Mouse (Mus musculus) midbrain, embryonic 10.5 days (tissue): ENCODE measurements at regions not wholly inside any gene's neighbourhood (a gene's known extent, or its start where the extent isn't known, plus 50 kb on each side); places are given as distances from the start of the nearest gene placed in this dataset.
A peak's percentile ranks its signal among the peaks of the same experiment; 100 is the strongest.
"Not testable (repeated sequence)": the region's sequence is repeated elsewhere in the genome, so short reads cannot be mapped to it uniquely, and the experiment has no call there.

ENCODE experiments used
- DNase-seq: peaks from one replicate; pipeline ENCODE4 v3.0.0-alpha.2; 2017; ENCODE audit warnings: low spot score
- H3K27ac ChIP-seq: fragments of 300-500 bp; sonication (generic); replicated peaks from 2 replicates; pipeline ENCODE4 v1.5.1; 2016; ENCODE audit warnings: mild to moderate bottlenecking
- H3K27me3 ChIP-seq: fragments of 300-500 bp; sonication (generic); 2 replicates; pipeline ENCODE4 v1.6.1; 2016; ENCODE audit warnings: low read depth, mild to moderate bottlenecking; ENCODE audit not compliant: poor library complexity, severe bottlenecking
- H3K36me3 ChIP-seq: fragments of 300-500 bp; sonication (generic); 2 replicates; pipeline ENCODE4 v1.6.1; 2016; ENCODE audit warnings: mild to moderate bottlenecking, moderate library complexity
- H3K4me1 ChIP-seq: fragments of 300-500 bp; sonication (generic); 2 replicates; pipeline ENCODE4 v1.6.1; 2016
- H3K4me3 ChIP-seq: fragments of 300-500 bp; sonication (generic); 2 replicates; pipeline ENCODE4 v1.5.1; 2016; ENCODE audit warnings: mild to moderate bottlenecking, moderate library complexity
- H3K9me3 ChIP-seq: fragments of 300-500 bp; sonication (generic); replicated peaks from 2 replicates; pipeline ENCODE4 v1.6.1; 2016; ENCODE audit warnings: mild to moderate bottlenecking
- WGBS: fragments of 180-500 bp; shearing (Covaris S2); methylation state at CpG from one replicate; pipeline ENCODE4 v1.1.7; 2016; 5-methylcytosine and 5-hydroxymethylcytosine counted together

GRCm38 (mm10) chr3:31508471-31508870 lies 198.3 kb upstream of the Slc7a14 start:
- Histone ChIP-seq H3K36me3 (no peaks in the 10 kb centered on the region), H3K4me3 (no peak overlapping the region), H3K9me3 (peaks cover 3% of the 10 kb centered on the region; the same call in 1 of the 2 replicates), H3K27ac (no peak overlapping the region), H3K27me3 (no peaks in the 10 kb centered on the region), H3K4me1 (no peaks in the 10 kb centered on the region)
- 91% methylated on average over 4 of the region's 4 CpGs for WGBS
- DNase-seq: no peak

DNA sequence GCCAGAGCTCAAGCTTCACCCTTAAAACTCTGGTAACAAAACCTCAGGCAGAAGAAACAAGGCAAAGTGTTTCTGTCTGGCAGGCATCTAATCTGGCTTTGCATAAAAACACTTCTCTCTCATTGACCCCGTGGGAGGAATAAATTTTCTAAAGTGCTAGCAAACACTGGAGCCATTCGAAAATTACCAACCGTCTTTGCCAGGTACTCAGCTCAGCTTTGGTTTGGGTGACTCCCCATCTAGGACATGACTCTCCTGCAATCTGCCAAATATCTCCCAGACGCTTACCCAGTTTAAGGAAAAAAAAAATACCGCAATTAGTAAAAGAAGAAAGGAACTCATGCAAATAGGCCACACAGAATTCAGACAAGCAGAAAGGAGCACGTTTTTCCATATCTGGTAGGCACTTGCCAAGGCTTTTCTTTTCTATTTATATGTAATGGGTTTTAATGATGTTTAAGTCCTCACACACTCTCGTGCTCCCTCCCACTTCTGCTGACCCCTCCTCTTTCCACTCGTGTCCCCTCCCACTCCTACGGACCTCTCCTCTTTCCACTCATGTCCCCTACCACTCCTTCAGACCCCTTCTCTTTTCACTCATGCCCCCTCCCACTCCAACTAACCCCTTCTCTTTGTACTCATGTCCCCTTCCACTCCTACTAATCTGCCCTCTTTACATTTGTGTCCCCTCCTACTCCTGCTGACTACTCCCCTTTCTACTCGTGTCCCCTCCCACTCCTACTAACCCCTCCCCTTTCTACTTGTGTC lies 189.2 kb upstream of the Slc7a14 start:
- 80% methylated on average over 10 of the region's 10 CpGs for WGBS
- H3K27ac ChIP-seq: no peak overlapping the region
- DNase-seq: no peak
- H3K9me3 ChIP-seq: peaks cover 6% of the 10 kb centered on the region; the same call in 1 of the 2 replicates
- no peaks in the 10 kb centered on the region for H3K4me1 ChIP-seq
- H3K27me3 ChIP-seq: no peaks in the 10 kb centered on the region
- H3K4me3 ChIP-seq: no peak overlapping the region
- no peaks in the 10 kb centered on the region for H3K36me3 ChIP-seq

GRCm38 (mm10) chr3:31495287-31495686 lies 185.1 kb upstream of the Slc7a14 start:
- H3K4me3 ChIP-seq: no peak overlapping the region
- H3K9me3 ChIP-seq: peaks cover 6% of the 10 kb centered on the region; the same call in 1 of the 2 replicates
- H3K36me3 ChIP-seq: no peaks in the 10 kb centered on the region
- WGBS: 70% methylated on average over 1 of the region's 1 CpGs
- no peaks in the 10 kb centered on the region for H3K4me1 ChIP-seq
- no peaks in the 10 kb centered on the region for H3K27me3 ChIP-seq
- no peak overlapping the region for H3K27ac ChIP-seq
- DNase-seq: no peak

GRCm38 (mm10) chr3:31494706-31495105 lies 184.5 kb upstream of the Slc7a14 start:
- no peak for DNase-seq
- Histone ChIP-seq H3K9me3 (peaks cover 6% of the 10 kb centered on the region; the same call in 1 of the 2 replicates), H3K27ac (no peak overlapping the region), H3K36me3 (no peaks in the 10 kb centered on the region), H3K27me3 (no peaks in the 10 kb centered on the region), H3K4me3 (no peak overlapping the region), H3K4me1 (no peaks in the 10 kb centered on the region)
- 98% methylated on average over 1 of the region's 1 CpGs for WGBS

DNA sequence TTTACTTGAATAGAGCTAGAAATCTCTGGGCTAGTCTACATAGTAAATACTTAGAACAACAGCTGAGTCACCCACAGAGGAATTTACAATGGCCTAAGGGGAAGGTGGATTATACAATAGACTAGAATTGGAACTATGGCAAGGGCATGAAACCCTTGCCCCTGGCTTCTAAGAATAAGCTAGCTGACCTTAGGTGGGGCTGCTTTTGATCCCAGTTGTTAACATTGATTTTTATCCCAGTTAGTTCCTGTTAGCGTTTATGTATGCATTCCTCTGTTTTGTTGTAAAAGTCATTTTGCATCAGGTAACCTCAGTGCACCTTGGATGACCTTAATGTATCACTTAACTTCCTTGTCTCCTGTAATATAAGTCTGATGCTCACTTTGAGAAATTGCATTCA lies 181.6 kb upstream of the Slc7a14 start:
- not testable (repeated sequence) for DNase-seq, H3K27me3 ChIP-seq
- 86% methylated on average over 1 of the region's 1 CpGs for WGBS

DNA sequence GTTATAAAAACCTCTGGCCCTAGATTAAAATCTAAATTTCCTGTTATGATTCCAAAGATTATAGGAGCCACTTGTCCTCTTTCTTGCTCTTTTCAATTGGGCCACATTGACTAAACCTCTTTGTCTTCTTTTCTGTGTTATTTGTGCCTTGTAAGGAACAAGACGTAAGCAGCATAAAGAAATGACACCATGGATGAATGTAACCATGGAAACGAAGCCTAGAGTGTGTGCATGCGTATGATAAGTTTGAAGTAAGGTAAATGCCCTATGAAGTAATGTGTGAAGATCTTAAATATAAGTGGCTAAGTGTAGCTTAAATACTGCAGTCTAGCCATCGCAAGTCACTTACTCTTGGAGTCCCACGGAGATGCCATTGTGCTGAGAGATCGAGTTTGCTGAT lies 177.4 kb upstream of the Slc7a14 start:
- Histone ChIP-seq H3K36me3 (no peaks in the 10 kb centered on the region), H3K9me3 (no peaks in the 10 kb centered on the region), H3K4me1 (no peaks in the 10 kb centered on the region), H3K27ac (no peak overlapping the region), H3K4me3 (no peak overlapping the region), H3K27me3 (no peaks in the 10 kb centered on the region)
- no peak for DNase-seq
- 81% methylated on average over 6 of the region's 6 CpGs for WGBS

More for the DNA sequence above, 181.6 kb upstream of the Slc7a14 start:
- H3K36me3 ChIP-seq, H3K27ac ChIP-seq, H3K4me3 ChIP-seq, H3K9me3 ChIP-seq, H3K4me1 ChIP-seq: not testable (repeated sequence)

DNA sequence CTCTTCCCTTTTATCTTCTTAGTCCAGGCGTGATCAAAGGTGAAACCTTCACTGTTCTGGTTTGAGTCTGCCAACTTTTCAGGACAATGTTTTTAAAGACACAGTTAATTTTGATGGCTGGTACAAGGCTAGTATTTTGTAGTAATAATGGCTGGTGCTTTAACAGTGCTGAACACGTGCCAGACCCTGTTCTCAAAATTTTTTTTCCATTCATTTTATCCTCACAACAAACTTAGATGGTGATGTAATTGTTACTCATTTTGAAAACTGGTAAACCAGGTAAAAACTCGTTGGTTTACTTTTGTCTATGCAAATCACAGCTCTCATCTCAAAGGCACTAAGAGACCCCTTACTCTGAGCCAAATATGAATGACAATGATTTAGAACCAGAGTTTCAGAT lies 171.8 kb upstream of the Slc7a14 start:
- 70% methylated on average over 3 of the region's 3 CpGs for WGBS
- H3K4me3 ChIP-seq: no peak overlapping the region
- DNase-seq: no peak
- no peak overlapping the region for H3K27ac ChIP-seq
- H3K4me1 ChIP-seq: no peaks in the 10 kb centered on the region
- no peaks in the 10 kb centered on the region for H3K9me3 ChIP-seq
- H3K27me3 ChIP-seq: no peaks in the 10 kb centered on the region
- no peaks in the 10 kb centered on the region for H3K36me3 ChIP-seq

- 59% methylated on average over 1 of the region's 1 CpGs for WGBS
- no peaks in the 10 kb centered on the region for H3K36me3 ChIP-seq
- no peak overlapping the region for H3K4me3 ChIP-seq
- H3K9me3 ChIP-seq: no peaks in the 10 kb centered on the region
- no peak for DNase-seq
- H3K4me1 ChIP-seq: no peaks in the 10 kb centered on the region
- no peaks in the 10 kb centered on the region for H3K27me3 ChIP-seq
- no peak overlapping the region for H3K27ac ChIP-seq
These were observed 157.7 kb upstream of the Slc7a14 start for GRCm38 (mm10) chr3:31467882-31468281.

GRCm38 (mm10) chr3:31464260-31464659 lies 154.1 kb upstream of the Slc7a14 start:
- Histone ChIP-seq H3K4me3 (no peak overlapping the region), H3K27me3 (no peaks in the 10 kb centered on the region), H3K36me3 (no peaks in the 10 kb centered on the region), H3K9me3 (no peaks in the 10 kb centered on the region), H3K27ac (no peak overlapping the region), H3K4me1 (no peaks in the 10 kb centered on the region)
- WGBS: 90% methylated on average over 4 of the region's 4 CpGs
- DNase-seq: no peak

DNA sequence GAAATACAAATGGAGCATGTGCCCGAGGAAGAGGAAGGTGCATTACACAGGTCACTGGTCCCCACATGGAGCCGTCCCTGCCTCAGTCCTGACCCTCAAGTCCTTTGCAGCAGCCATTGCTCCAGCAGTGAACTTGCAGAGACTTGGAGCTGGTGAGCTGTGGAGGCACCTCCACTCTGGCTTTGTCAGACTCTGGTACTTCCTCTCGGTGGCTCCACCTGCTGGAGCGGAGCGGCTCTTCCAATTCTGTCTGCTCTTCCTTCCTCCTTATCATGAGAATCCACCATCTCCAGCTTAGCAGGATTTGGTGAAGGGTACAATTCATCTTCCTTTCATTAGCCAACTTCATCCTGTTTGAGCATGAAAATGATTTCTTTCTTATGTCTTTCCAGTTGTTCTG lies 149.3 kb upstream of the Slc7a14 start:
- H3K9me3 ChIP-seq: peaks cover 2% of the 10 kb centered on the region; the same call in 1 of the 2 replicates
- no peaks in the 10 kb centered on the region for H3K36me3 ChIP-seq
- no peak overlapping the region for H3K4me3 ChIP-seq
- no peak overlapping the region for H3K27ac ChIP-seq
- WGBS: 69% methylated on average over 5 of the region's 5 CpGs
- DNase-seq: peak; percentile 32
- peaks cover 14% of the 10 kb centered on the region for H3K4me1 ChIP-seq
- no peaks in the 10 kb centered on the region for H3K27me3 ChIP-seq

DNA sequence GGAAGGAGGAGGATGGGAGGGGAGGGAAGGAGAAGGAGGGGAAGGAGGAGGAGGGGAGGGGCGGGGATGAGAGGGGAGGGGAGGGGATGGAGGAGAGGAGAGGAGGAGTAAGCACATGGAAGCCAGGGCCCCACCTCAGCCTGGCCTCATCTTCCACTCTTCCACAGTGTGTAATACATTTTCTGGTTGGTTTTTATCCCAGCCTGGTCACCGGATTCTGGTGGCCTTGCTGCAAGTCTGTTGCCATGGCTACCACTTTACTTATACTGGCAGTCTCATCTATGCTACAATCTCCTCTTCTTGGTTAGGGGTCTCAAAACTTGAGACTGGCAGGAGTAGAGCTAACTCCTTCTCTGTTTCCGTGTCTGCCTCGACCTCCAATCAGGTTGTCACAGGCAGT lies 147.8 kb upstream of the Slc7a14 start:
- H3K9me3 ChIP-seq: peaks cover 2% of the 10 kb centered on the region; the same call in 1 of the 2 replicates
- no peaks in the 10 kb centered on the region for H3K36me3 ChIP-seq
- peak overlapping the region; percentile 42; the same call in 1 of the 2 replicates for H3K27ac ChIP-seq
- DNase-seq: no peak
- H3K4me1 ChIP-seq: peaks cover 14% of the 10 kb centered on the region
- WGBS: 64% methylated on average over 3 of the region's 4 CpGs
- H3K4me3 ChIP-seq: no peak overlapping the region
- no peaks in the 10 kb centered on the region for H3K27me3 ChIP-seq

GRCm38 (mm10) chr3:31455031-31455430 lies 144.9 kb upstream of the Slc7a14 start:
- WGBS: 87% methylated on average over 5 of the region's 5 CpGs
- H3K9me3 ChIP-seq: peaks cover 2% of the 10 kb centered on the region; the same call in 1 of the 2 replicates
- no peaks in the 10 kb centered on the region for H3K36me3 ChIP-seq
- no peak overlapping the region for H3K4me3 ChIP-seq
- peaks cover 14% of the 10 kb centered on the region for H3K4me1 ChIP-seq
- no peaks in the 10 kb centered on the region for H3K27me3 ChIP-seq
- H3K27ac ChIP-seq: no peak overlapping the region
- no peak for DNase-seq

DNA sequence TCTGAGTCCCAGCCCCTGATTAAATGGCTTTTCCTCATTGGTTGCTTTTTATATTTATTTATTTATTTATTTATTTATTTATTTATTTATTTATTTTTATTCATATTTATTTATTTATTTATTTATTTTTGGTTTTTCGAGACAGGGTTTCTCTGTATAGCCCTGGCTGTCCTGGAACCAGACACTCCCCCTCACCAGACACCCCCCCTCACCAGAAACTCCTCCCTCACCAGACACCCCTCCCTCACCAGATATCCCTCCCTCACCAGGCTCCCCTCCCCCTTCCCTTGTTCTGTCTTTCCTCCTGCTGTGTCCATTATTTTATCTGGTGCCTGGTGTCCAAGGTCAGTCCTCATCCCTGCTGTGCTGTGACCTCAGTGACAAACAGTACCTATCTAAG lies 134.7 kb upstream of the Slc7a14 start:
- no peaks in the 10 kb centered on the region for H3K36me3 ChIP-seq
- H3K9me3 ChIP-seq: no peaks in the 10 kb centered on the region
- no peak overlapping the region for H3K4me3 ChIP-seq
- no peak for DNase-seq
- H3K27me3 ChIP-seq: no peaks in the 10 kb centered on the region
- WGBS: 75% methylated on average over 1 of the region's 1 CpGs
- H3K4me1 ChIP-seq: no peaks in the 10 kb centered on the region
- no peak overlapping the region for H3K27ac ChIP-seq
